8 mouse cellular contexts compared by ENCODE assay signal in genomic region chr8:125557391-125558108, GRCm38 (mm10). TPM values are rescaled to one million over a fixed set of nuclear protein-coding genes. Genes with fewer than 3 reads are reported as not detected.
DNase-seq lines count a peak whose midpoint lies in the region; ATAC-seq and TF ChIP-seq lines count a peak whose summit lies in the region.

No protein-coding gene starts in this region.

- H3K27ac ChIP-seq in kidney, postnatal 0 days = peak overlapping the region; percentile 32; the same call in 1 of the 2 replicates
- H3K27ac ChIP-seq in cortical plate, adult 2 months (ENCODE audit: insufficient read depth, low read length) = peak overlapping the region; percentile 36; the same call in 1 of the 2 replicates
- peak overlapping the region; percentile 6; the same call in 1 of the 2 replicates for H3K27ac ChIP-seq in hindbrain, postnatal 0 days

- DNase-seq in kidney, postnatal 0 days (ENCODE audit: low spot score) = no peak
- no peak for DNase-seq in kidney, postnatal 4 days
- DNase-seq in hindbrain, postnatal 0 days (ENCODE audit: low spot score) = no peak
- DNase-seq in naive thymus-derived CD4-positive, alpha-beta T cell, adult 2 months (ENCODE audit: low read depth) = peak; percentile 62
- DNase-seq in gastrocnemius, postnatal 36 days = no peak
- DNase-seq in thymus, postnatal 0 days (ENCODE audit: low spot score) = no peak
- no peak for DNase-seq in right cerebral cortex, postnatal 25 days

- no peak overlapping the region for H3K4me2 ChIP-seq in kidney, postnatal 0 days (ENCODE audit: low read length)
- H3K4me2 ChIP-seq in hindbrain, postnatal 0 days (ENCODE audit: low read depth, low read length) = no peak overlapping the region

- H3K9me3 ChIP-seq in kidney, postnatal 0 days (replicated peaks; ENCODE audit: low read length) = no peaks in the 10 kb centered on the region
- no peaks in the 10 kb centered on the region for H3K9me3 ChIP-seq in hindbrain, postnatal 0 days (ENCODE audit: low read length)

- 55% methylated on average over 10 of the region's 10 CpGs for WGBS in kidney, postnatal 0 days
- 50% methylated on average over 10 of the region's 10 CpGs for WGBS in hindbrain, postnatal 0 days

- no peaks in the 10 kb centered on the region for H3K36me3 ChIP-seq in kidney, postnatal 0 days (ENCODE audit: insufficient read depth, low read length)
- no peaks in the 10 kb centered on the region for H3K36me3 ChIP-seq in hindbrain, postnatal 0 days (ENCODE audit: insufficient read depth, low read length)

- H3K9ac ChIP-seq in kidney, postnatal 0 days (ENCODE audit: low read depth, low read length) = no peak overlapping the region
- no peak overlapping the region for H3K9ac ChIP-seq in hindbrain, postnatal 0 days (replicated peaks; ENCODE audit: low read length)

- intact Hi-C loops in gastrocnemius, postnatal 36 days (cut with DNase I) = no loop called here

- no peak for TF ChIP-seq POLR2A in cortical plate, adult 2 months (IDR thresholded peaks at IDR 0.05; ENCODE audit: extremely low read depth, insufficient read depth, low read length)

- peaks cover 43% of the 10 kb centered on the region for H3K4me1 ChIP-seq in kidney, postnatal 0 days (replicated peaks; ENCODE audit: insufficient read depth, low read length)
- H3K4me1 ChIP-seq in cortical plate, adult 2 months (ENCODE audit: control insufficient read depth, insufficient read depth, low read length) = peaks cover 19% of the 10 kb centered on the region
- H3K4me1 ChIP-seq in hindbrain, postnatal 0 days (ENCODE audit: insufficient read depth, low read length) = peaks cover 37% of the 10 kb centered on the region

- H3K27me3 ChIP-seq in kidney, postnatal 0 days (ENCODE audit: insufficient read depth, low read length) = no peaks in the 10 kb centered on the region
- H3K27me3 ChIP-seq in hindbrain, postnatal 0 days (ENCODE audit: insufficient read depth, low read length) = no peaks in the 10 kb centered on the region

- no peak for ATAC-seq in kidney, postnatal 0 days (replicated peaks; ENCODE audit: low FRiP score, low read depth)
- ATAC-seq in hindbrain, postnatal 0 days = no peak

- no peak overlapping the region for H3K4me3 ChIP-seq in kidney, postnatal 0 days (replicated peaks; ENCODE audit: low read depth, low read length)
- no peak overlapping the region for H3K4me3 ChIP-seq in cortical plate, adult 2 months (ENCODE audit: insufficient read depth, low read length)
- no peak overlapping the region for H3K4me3 ChIP-seq in hindbrain, postnatal 0 days (ENCODE audit: low read length)

- TF ChIP-seq CTCF in kidney, postnatal 0 days (IDR thresholded peaks at IDR 0.05; ENCODE audit: low read depth) = no peak
- no peak for TF ChIP-seq CTCF in cortical plate, adult 2 months (IDR thresholded peaks at IDR 0.05; ENCODE audit: extremely low read depth, insufficient read depth, low read length)
- no peak for TF ChIP-seq CTCF in hindbrain, postnatal 0 days (IDR thresholded peaks at IDR 0.05; ENCODE audit: low read depth)

RNA-seq across cellular contexts. Expression of gene Sipa1l2, which starts 12.1 kb away (rescaled TPM):
- polyA plus RNA-seq in kidney, postnatal 0 days (2015; fragmentation: Nextera tagmentation; extraction: Ambion mirVana) = 8.2 and 9.4 TPM in 2 replicates
- polyA plus RNA-seq in cortical plate, adult 2 months (2012; rRNA removed) = 22.7 and 26.5 TPM in 2 replicates
- total RNA-seq in hindbrain, postnatal 0 days (2014; rRNA removed) = 62.2 and 62.8 TPM in 2 replicates
- polyA plus RNA-seq in hindbrain, postnatal 0 days (2015; fragmentation: Nextera tagmentation; extraction: Ambion mirVana) = 11.5 and 12.2 TPM in 2 replicates
- 1 to 10 TPM; 4.9 to 5.2 TPM for total RNA-seq in gastrocnemius, postnatal 36 days (2021)
- polyA plus RNA-seq in thymus, postnatal 0 days (2015; fragmentation: Nextera tagmentation; extraction: Ambion mirVana) = 3.0 and 3.4 TPM in 2 replicates
